Mouse (Mus musculus): ENCODE measurements around the gene Oprl1. TPM values are rescaled to one million over a fixed set of nuclear protein-coding genes. Genes with fewer than 3 reads are reported as not detected.

Gene Oprl1
- polyA plus RNA-seq, 1 experiment = not detected

DNA sequence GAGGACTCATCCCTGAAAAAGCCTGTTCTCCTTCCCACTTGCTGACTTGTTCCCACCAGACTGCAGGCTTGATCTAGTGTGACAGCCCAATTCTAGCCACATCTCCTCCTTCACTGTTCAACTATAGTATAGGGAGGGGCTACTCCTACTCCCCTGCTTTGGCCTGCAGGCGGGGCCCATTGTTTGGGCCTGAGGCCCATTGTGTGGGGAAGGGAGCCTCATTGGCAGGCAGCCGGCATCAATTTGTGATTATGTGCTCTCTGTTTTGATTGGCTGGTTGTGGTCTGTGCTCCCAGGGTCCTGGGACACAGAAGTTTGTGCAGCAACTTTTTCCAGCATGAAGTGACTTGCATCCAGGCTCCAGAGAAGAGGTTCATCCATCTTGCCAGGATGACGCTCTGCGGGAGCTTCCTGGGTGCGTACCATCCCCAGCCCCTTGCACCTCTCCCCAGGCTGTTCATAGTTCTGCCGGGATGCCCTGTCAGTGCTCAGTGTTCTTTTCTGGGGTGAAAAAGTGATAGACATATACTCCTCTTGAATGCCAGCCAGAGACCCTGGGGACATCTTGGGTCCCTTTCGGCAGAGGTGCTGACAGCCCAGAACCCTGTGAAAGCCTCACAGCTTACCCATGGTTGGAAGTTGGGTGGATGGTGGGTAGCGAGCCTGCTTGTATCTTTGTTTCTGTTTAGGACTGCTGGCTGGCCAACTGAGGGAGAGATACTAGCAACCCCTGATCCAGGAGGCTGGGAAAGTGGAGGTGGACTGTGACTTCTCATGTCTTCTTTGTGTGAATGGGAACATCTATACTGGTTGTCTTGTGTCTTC is 48.4 kb downstream of the Oprl1 start, which contains the start of gene Myt1:
TSS of gene Myt1 (plus strand) at position 327 of the 825 bp plus-strand sequence.
- no peak within 1 kb of the TSS for H3K4me3 ChIP-seq (ENCODE audit: insufficient read depth, poor library complexity, severe bottlenecking)
- no peaks in the 10 kb centered on the region for H3K79me3 ChIP-seq (ENCODE audit: low read depth)
- no peak within 1 kb of the TSS for H3ac ChIP-seq (ENCODE audit: control insufficient read depth, insufficient read length, low read depth)
- H3K36me3 ChIP-seq (ENCODE audit: control insufficient read depth, insufficient read depth) = no peaks in the 10 kb centered on the region
- H3K27me3 ChIP-seq (ENCODE audit: control insufficient read depth, insufficient read depth, insufficient read length) = peaks cover 8% of the 10 kb centered on the region
- no peak for TF ChIP-seq FOSL1 (IDR thresholded peaks at IDR 0.05; ENCODE audit: insufficient read depth, low read length, poor library complexity, severe bottlenecking)
- no peak for TF ChIP-seq USF1 (IDR thresholded peaks at IDR 0.05; ENCODE audit: low read depth)
- H3K79me2 ChIP-seq (ENCODE audit: control insufficient read depth, insufficient read depth) = no peaks in the 10 kb centered on the region

DNA sequence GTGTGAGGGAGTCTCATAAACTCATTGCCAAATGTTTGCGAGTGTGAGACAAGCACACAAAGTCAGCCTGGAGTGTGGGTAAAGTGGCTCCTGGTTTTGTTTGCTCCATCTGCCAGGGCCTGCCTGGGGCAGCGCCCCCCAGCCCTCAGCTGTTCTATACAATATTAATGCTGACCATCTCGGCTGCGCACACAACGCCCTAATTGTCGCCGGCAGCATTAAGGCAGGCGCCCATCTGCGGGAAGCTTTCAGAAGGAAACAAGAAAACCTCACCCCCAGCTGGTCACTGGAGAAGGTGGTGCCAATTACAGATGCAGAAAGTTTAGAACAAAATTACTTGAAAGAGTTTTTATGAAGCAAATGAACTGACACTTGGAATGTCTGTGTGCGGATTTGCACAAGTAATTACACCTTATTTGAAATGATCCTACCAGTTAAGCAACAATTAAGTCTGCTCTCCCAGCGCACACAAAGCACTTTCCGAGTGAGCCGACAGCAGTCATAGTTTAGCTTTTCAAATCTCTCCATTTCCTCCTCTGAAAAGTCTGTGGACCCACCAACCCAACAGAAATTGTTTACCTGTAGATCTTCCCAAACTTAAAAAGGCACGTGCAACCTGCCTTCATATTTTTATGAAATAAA is 49.2 kb downstream of the Oprl1 start:
- Histone ChIP-seq H3K79me3 (ENCODE audit: low read depth) (no peaks in the 10 kb centered on the region), H3K4me3 (ENCODE audit: insufficient read depth, poor library complexity, severe bottlenecking) (no peak overlapping the region), H3K36me3 (ENCODE audit: control insufficient read depth, insufficient read depth) (no peaks in the 10 kb centered on the region), H3K79me2 (ENCODE audit: control insufficient read depth, insufficient read depth) (no peaks in the 10 kb centered on the region), H3K27me3 (ENCODE audit: control insufficient read depth, insufficient read depth, insufficient read length) (peaks cover 8% of the 10 kb centered on the region), H3ac (ENCODE audit: control insufficient read depth, insufficient read length, low read depth) (no peak overlapping the region)
- TF ChIP-seq FOSL1 (IDR thresholded peaks at IDR 0.05; ENCODE audit: insufficient read depth, low read length, poor library complexity, severe bottlenecking) = no peak
- no peak for TF ChIP-seq MYOG (IDR thresholded peaks at IDR 0.05; ENCODE audit: control insufficient read depth, extremely low read depth, insufficient read length)
- no peak for TF ChIP-seq MAX (IDR thresholded peaks at IDR 0.05)
- no peak for TF ChIP-seq USF1 (IDR thresholded peaks at IDR 0.05; ENCODE audit: low read depth)
- TF ChIP-seq CTCF (IDR thresholded peaks at IDR 0.05; ENCODE audit: control insufficient read depth, insufficient read depth, insufficient read length) = no peak
- TF ChIP-seq CEBPB (IDR thresholded peaks at IDR 0.05; ENCODE audit: low read depth) = no peak
- no peak for TF ChIP-seq MYOD1 (IDR thresholded peaks at IDR 0.05; ENCODE audit: control insufficient read depth, insufficient read length, low read depth)

DNA sequence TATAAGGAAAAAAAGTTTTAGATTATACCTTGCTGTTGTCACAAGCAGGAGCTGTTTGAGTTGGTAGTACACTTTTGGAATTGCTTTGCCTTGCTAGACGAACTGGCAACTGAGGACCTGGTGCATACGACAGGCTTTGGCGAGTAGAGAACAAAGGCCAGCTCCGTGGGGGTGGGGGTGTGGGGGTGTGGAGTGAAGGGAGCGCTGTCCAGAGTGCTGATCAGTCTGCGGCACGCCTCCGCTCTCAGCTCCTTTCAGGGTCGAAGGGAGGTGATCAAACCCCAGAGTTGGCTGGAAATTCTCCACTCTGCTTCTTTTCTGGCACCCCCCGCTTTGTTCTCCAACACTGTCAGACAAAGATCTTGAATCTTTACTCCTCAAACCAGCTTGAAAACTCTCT is 49.8 kb downstream of the Oprl1 start:
- TF ChIP-seq MYOD1 (IDR thresholded peaks at IDR 0.05; ENCODE audit: control insufficient read depth, insufficient read length, low read depth) (no peak), USF1 (IDR thresholded peaks at IDR 0.05; ENCODE audit: low read depth) (no peak), MYOG (IDR thresholded peaks at IDR 0.05; ENCODE audit: control insufficient read depth, extremely low read depth, insufficient read length) (no peak), CTCF (IDR thresholded peaks at IDR 0.05; ENCODE audit: control insufficient read depth, insufficient read depth, insufficient read length) (no peak), FOSL1 (IDR thresholded peaks at IDR 0.05; ENCODE audit: insufficient read depth, low read length, poor library complexity, severe bottlenecking) (no peak), MAX (IDR thresholded peaks at IDR 0.05) (no peak), CEBPB (IDR thresholded peaks at IDR 0.05; ENCODE audit: low read depth) (no peak)
- no peak overlapping the region for H3ac ChIP-seq (ENCODE audit: control insufficient read depth, insufficient read length, low read depth)
- H3K79me2 ChIP-seq (ENCODE audit: control insufficient read depth, insufficient read depth) = no peaks in the 10 kb centered on the region
- H3K36me3 ChIP-seq (ENCODE audit: control insufficient read depth, insufficient read depth) = no peaks in the 10 kb centered on the region
- H3K27me3 ChIP-seq (ENCODE audit: control insufficient read depth, insufficient read depth, insufficient read length) = peaks cover 8% of the 10 kb centered on the region
- no peaks in the 10 kb centered on the region for H3K79me3 ChIP-seq (ENCODE audit: low read depth)
- no peak overlapping the region for H3K4me3 ChIP-seq (ENCODE audit: insufficient read depth, poor library complexity, severe bottlenecking)

DNA sequence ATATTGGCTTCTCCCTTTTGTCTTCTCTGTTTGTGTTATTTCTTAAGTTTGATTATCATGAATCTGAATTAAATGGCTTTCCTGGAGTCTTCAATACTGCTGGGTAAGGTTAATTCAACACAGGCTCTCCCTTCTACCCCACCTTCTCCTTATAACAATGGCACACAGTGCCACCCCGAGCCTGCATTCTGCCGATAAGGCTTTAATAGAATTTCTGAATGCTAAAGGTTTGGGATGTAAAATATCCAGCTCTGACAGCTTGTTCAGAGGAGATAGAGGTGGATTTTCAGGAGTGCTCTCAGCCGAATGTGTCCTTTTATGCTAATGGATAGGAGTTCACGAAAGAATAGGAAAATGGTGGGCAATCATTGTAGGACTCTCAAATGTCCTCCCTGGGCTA is 50.4 kb downstream of the Oprl1 start:
- TF ChIP-seq MYOG (IDR thresholded peaks at IDR 0.05; ENCODE audit: control insufficient read depth, extremely low read depth, insufficient read length) = no peak
- TF ChIP-seq MYOD1 (IDR thresholded peaks at IDR 0.05; ENCODE audit: control insufficient read depth, insufficient read length, low read depth) = no peak
- TF ChIP-seq USF1 (IDR thresholded peaks at IDR 0.05; ENCODE audit: low read depth) = no peak
- Histone ChIP-seq H3K79me2 (ENCODE audit: control insufficient read depth, insufficient read depth) (no peaks in the 10 kb centered on the region), H3ac (ENCODE audit: control insufficient read depth, insufficient read length, low read depth) (no peak overlapping the region), H3K4me3 (ENCODE audit: insufficient read depth, poor library complexity, severe bottlenecking) (no peak overlapping the region), H3K36me3 (ENCODE audit: control insufficient read depth, insufficient read depth) (no peaks in the 10 kb centered on the region), H3K79me3 (ENCODE audit: low read depth) (no peaks in the 10 kb centered on the region), H3K27me3 (ENCODE audit: control insufficient read depth, insufficient read depth, insufficient read length) (peaks cover 8% of the 10 kb centered on the region)

DNA sequence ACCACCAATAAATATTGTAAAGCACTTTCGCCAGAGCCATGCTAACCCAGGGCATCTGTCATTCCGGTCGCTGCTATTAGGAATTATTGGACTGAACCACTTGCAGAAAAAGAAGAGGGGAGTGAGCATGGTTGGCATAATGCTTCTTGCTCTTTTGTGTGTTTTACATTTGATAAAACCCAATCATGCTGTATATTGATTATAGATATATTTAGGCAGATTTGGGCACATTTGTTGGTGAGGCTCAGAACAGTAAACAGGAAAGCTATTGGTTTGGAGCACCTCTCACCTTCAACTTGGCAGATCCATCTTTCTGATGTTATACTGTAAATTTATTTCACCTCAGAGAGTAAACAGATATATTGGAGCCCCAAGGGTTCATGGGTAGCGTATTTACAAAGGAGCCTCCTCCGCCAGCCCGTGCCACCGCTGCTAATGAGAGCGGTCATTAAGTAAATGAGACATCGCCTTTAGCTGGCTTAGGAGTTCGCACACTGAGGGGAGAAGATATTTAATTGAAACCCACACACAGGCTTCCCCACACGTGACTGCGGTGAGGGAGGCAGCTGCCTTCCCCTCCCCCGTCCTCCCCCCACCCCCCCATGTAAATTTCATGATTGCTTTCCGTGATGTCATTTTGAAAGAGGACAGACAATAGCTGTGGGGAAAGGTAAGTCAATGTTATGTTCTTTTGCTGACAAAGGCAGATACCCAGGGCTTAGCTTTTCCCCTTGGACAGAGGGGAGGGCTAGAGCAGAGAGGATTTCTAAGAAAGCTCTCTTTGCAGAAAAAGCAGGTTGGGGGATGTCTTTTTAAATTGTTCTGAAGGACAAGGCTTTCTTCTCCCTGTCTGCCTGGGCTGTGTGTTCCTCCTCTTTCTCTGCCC is 52.1 kb downstream of the Oprl1 start:
- H3K79me3 ChIP-seq (ENCODE audit: low read depth) = no peaks in the 10 kb centered on the region
- no peak for TF ChIP-seq CTCF (IDR thresholded peaks at IDR 0.05; ENCODE audit: control insufficient read depth, insufficient read depth, insufficient read length)
- TF ChIP-seq MYOD1 (IDR thresholded peaks at IDR 0.05; ENCODE audit: control insufficient read depth, insufficient read length, low read depth) = no peak
- no peak for TF ChIP-seq MAX (IDR thresholded peaks at IDR 0.05)
- TF ChIP-seq USF1 (IDR thresholded peaks at IDR 0.05; ENCODE audit: low read depth) = no peak
- TF ChIP-seq CEBPB (IDR thresholded peaks at IDR 0.05; ENCODE audit: low read depth) = no peak
- TF ChIP-seq FOSL1 (IDR thresholded peaks at IDR 0.05; ENCODE audit: insufficient read depth, low read length, poor library complexity, severe bottlenecking) = no peak
- TF ChIP-seq MYOG (IDR thresholded peaks at IDR 0.05; ENCODE audit: control insufficient read depth, extremely low read depth, insufficient read length) = no peak
- no peak overlapping the region for H3K4me3 ChIP-seq (ENCODE audit: insufficient read depth, poor library complexity, severe bottlenecking)
- H3K36me3 ChIP-seq (ENCODE audit: control insufficient read depth, insufficient read depth) = no peaks in the 10 kb centered on the region
- no peak overlapping the region for H3ac ChIP-seq (ENCODE audit: control insufficient read depth, insufficient read length, low read depth)
- peaks cover 8% of the 10 kb centered on the region for H3K27me3 ChIP-seq (ENCODE audit: control insufficient read depth, insufficient read depth, insufficient read length)
- no peaks in the 10 kb centered on the region for H3K79me2 ChIP-seq (ENCODE audit: control insufficient read depth, insufficient read depth)

Measured in C2C12 (cell line).